Mouse (Mus musculus) lung, embryonic 16.5 days (tissue): Measurements from ENCODE around the gene Sdhb. TPM values are rescaled to one million over a fixed set of nuclear protein-coding genes. Genes with fewer than 3 reads are reported as not detected.

ENCODE experiments used
- ATAC-seq: fragments of 200-750 bp; cut with Nextera tagmentation; 2 replicates; pipeline ENCODE4 v1.8.0; 2017; ENCODE audit warnings: low read depth, mild to moderate bottlenecking, moderate library complexity
- H3K27ac ChIP-seq: fragments of 300-500 bp; sonication (generic); 2 replicates; pipeline ENCODE4 v1.5.1; 2014; ENCODE audit warnings: mild to moderate bottlenecking, control low read depth, low read length
- H3K27me3 ChIP-seq: fragments of 300-500 bp; sonication (generic); 2 replicates; pipeline ENCODE4 v1.6.1; 2014; ENCODE audit warnings: low read depth, low read length, mixed read lengths; ENCODE audit not compliant: control insufficient read depth, insufficient read depth
- H3K36me3 ChIP-seq: fragments of 300-500 bp; sonication (generic); 2 replicates; pipeline ENCODE4 v1.6.1; 2014; ENCODE audit warnings: low read length; ENCODE audit not compliant: control insufficient read depth, insufficient read depth
- H3K4me1 ChIP-seq: fragments of 300-500 bp; sonication (generic); replicated peaks from 2 replicates; pipeline ENCODE4 v1.6.1; 2014; ENCODE audit warnings: low read length, mixed read lengths; ENCODE audit not compliant: control insufficient read depth, insufficient read depth
- H3K4me2 ChIP-seq: fragments of 300-500 bp; sonication (generic); 2 replicates; pipeline ENCODE4 v1.6.1; 2014; ENCODE audit warnings: low read depth, low read length, control low read depth
- H3K4me3 ChIP-seq: fragments of 300-500 bp; sonication (generic); 2 replicates; pipeline ENCODE4 v1.5.1; 2014; ENCODE audit warnings: mild to moderate bottlenecking, low read length, control low read depth
- H3K9ac ChIP-seq: fragments of 300-500 bp; sonication (generic); 2 replicates; pipeline ENCODE4 v1.6.1; 2014; ENCODE audit warnings: low read length, control low read depth
- H3K9me3 ChIP-seq: fragments of 300-500 bp; sonication (generic); 2 replicates; pipeline ENCODE4 v1.6.1; 2016; ENCODE audit warnings: low read length; ENCODE audit not compliant: control insufficient read depth
- WGBS: fragments of 180-500 bp; shearing (Covaris S2); extraction: QIAGEN DNeasy Blood & Tissue Kit; methylation state at CpG from one replicate; pipeline ENCODE4 v1.1.7; 2014; 5-methylcytosine and 5-hydroxymethylcytosine counted together
- polyA plus RNA-seq: library from polyadenylated mRNA; unstranded; fragments of >200 nt; fragmentation: Nextera tagmentation; extraction: Ambion mirVana; gene quantifications from 2 replicates; pipeline ENCODE4 v1.2.1, GENCODE M21; 2015

Gene Sdhb
- polyA plus RNA-seq, 1 experiment from 2014 or later = 347 TPM

- H3K4me1 ChIP-seq = peaks cover 41% of the 10 kb centered on the region
- no peaks in the 10 kb centered on the region for H3K9me3 ChIP-seq
- H3K4me2 ChIP-seq = no peak overlapping the region
- H3K27me3 ChIP-seq = no peaks in the 10 kb centered on the region
- peaks cover 6% of the 10 kb centered on the region for H3K36me3 ChIP-seq
- peak overlapping the region; percentile 27 for H3K27ac ChIP-seq
- no peak for ATAC-seq
- WGBS = 45% methylated on average over 9 of the region's 9 CpGs
- H3K4me3 ChIP-seq = no peak overlapping the region
- H3K9ac ChIP-seq = no peak overlapping the region
Measured at GRCm38 (mm10) chr4:141024052-141024451, 63.0 kb downstream of the Sdhb start.

DNA sequence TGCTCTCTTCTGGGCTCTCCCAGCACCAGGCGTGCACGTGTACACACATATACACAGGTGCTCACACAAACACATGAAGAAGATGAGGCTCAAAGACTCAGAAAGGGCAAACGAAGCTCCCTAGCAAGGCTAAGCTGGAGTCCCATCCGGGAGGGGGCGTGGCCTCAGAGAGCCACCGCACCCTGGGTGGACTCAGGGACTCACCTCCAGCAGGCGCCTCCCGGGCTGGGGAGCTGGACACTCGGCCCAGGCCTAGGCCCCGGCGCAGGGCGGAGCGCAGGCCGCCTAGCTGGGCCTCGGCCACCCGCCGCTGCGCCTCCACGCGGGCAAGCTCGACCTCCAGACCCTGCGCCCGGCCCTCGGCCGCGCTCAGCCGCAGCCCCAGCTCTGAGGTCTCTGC is 64.0 kb downstream of the Sdhb start:
- no peak overlapping the region for H3K4me2 ChIP-seq
- no peak overlapping the region for H3K9ac ChIP-seq
- H3K9me3 ChIP-seq = no peaks in the 10 kb centered on the region
- peak overlapping the region; percentile 27; the same call in 1 of the 2 replicates for H3K27ac ChIP-seq
- H3K27me3 ChIP-seq = no peaks in the 10 kb centered on the region
- peaks cover 6% of the 10 kb centered on the region for H3K36me3 ChIP-seq
- no peak overlapping the region for H3K4me3 ChIP-seq
- H3K4me1 ChIP-seq = peaks cover 35% of the 10 kb centered on the region
- WGBS = 73% methylated on average over 27 of the region's 27 CpGs
- no peak for ATAC-seq

Other genes with a start within 250 kb of the Sdhb start
- not detected in 2 replicates for gene Padi6, start 218.6 kb upstream of the Sdhb start, polyA plus RNA-seq
- 1.8 and 2.3 TPM in 2 replicates for gene Padi4, start 187.0 kb upstream of the Sdhb start, polyA plus RNA-seq
- gene Padi3, start 150.6 kb upstream of the Sdhb start, polyA plus RNA-seq = 0.28 and 0.35 TPM in 2 replicates
- 0.21 and 0.28 TPM in 2 replicates for gene Padi1, start 115.4 kb upstream of the Sdhb start, polyA plus RNA-seq
- gene Padi2, start 54.9 kb upstream of the Sdhb start, polyA plus RNA-seq = 1.8 and 2.1 TPM in 2 replicates
- gene Atp13a2, start 25.7 kb downstream of the Sdhb start, polyA plus RNA-seq = 34.5 and 35.6 TPM in 2 replicates
- gene Mfap2, start 49.2 kb downstream of the Sdhb start, polyA plus RNA-seq = 500 and 511 TPM in 2 replicates
- 5.3 and 5.5 TPM in 2 replicates for gene Crocc, start 99.3 kb downstream of the Sdhb start, polyA plus RNA-seq
- gene Necap2, start 117.2 kb downstream of the Sdhb start, polyA plus RNA-seq = 108 and 116 TPM in 2 replicates
- 0.14 and 0.51 TPM in 2 replicates for gene Spata21, start 127.1 kb downstream of the Sdhb start, polyA plus RNA-seq
- gene Szrd1, start 178.6 kb downstream of the Sdhb start, polyA plus RNA-seq = 42.4 and 44.6 TPM in 2 replicates
- gene Fbxo42, start 186.7 kb downstream of the Sdhb start, polyA plus RNA-seq = 19.3 and 21.1 TPM in 2 replicates